9 mouse cellular contexts compared by ENCODE assay signal in the genomic region with DNA sequence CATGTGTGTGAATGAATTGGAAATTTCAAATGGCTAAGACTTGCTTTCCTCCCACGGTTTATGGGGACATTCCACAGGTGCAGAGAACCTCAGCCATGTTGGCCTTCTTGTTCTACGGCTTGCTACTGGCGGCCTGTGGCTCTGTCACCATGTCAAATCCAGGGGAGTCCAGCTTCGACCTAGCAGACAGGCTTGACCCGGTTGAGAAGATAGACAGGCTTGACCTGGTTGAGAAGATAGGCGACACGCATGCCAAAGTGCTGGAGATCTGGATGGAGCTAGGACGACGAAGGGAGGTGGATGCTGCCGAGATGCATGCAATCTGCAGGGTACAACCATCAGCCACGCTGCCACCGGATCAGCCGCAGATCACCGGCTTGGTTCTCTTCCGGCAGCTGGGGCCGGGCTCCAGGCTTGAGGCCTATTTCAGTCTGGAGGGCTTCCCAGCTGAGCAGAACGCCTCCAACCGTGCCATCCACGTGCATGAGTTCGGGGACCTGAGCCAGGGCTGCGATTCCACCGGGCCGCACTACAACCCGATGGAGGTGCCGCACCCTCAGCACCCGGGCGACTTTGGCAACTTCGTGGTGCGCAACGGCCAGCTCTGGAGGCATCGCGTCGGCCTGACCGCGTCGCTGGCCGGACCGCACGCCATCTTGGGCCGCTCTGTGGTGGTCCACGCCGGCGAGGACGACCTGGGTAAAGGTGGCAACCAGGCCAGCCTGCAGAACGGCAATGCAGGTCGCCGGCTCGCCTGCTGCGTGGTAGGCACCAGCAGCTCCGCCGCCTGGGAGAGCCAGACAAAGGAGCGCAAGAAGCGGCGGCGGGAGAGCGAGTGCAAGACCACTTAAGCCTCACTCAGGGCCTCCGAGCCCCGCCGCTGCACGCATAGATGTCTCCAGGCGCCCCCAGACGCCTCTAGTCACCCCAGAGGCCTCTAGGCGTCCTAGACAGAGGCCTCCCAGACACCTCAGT. TPM values are rescaled to one million over a fixed set of nuclear protein-coding genes. Genes with fewer than 3 reads are reported as not detected.
DNase-seq lines count a peak whose midpoint lies in the region; ATAC-seq and TF ChIP-seq lines count a peak whose summit lies in the region.
"Had no signal": no experiment of that assay in that cellular context is flagged by ENCODE, and none has a peak within 500 bp of the region (broad histone marks: within the 10 kb centered on the region; RNA-seq: fewer than 3 reads in every experiment).

No protein-coding gene starts in this region.

- no peak for TF ChIP-seq POLR2A in limb, embryonic 14.5 days (IDR thresholded peaks at IDR 0.05; ENCODE audit: borderline replicate concordance, extremely low read depth, insufficient read depth, insufficient read length)

- peaks cover 8% of the 10 kb centered on the region for H3K4me1 ChIP-seq in heart, embryonic 11.5 days (ENCODE audit: control insufficient read depth, insufficient read depth, low read length)
- no peaks in the 10 kb centered on the region for H3K4me1 ChIP-seq in limb, embryonic 14.5 days (ENCODE audit: control insufficient read depth, insufficient read depth, low read length)

- peak overlapping the region; percentile 72 for H3K4me2 ChIP-seq in heart, embryonic 11.5 days
- H3K4me2 ChIP-seq in limb, embryonic 14.5 days (replicated peaks; ENCODE audit: low read depth, low read length, severe bottlenecking) = peak overlapping the region; percentile 31; the same call in 1 of the 2 replicates

- DNase-seq in gastrocnemius, postnatal 14 days = peak; percentile 17
- DNase-seq in gastrocnemius, postnatal 4 days (ENCODE audit: low spot score in 2 of 2) = no peak
- DNase-seq in WW6 (ENCODE audit: low read depth, low spot score) = peak; percentile 34
- DNase-seq in limb, embryonic 14.5 days (ENCODE audit: low spot score) = no peak
- DNase-seq in left cerebral cortex, postnatal 25 days (ENCODE audit: low spot score in 2 of 2) = no peak
- no peak for DNase-seq in kidney, postnatal 10 days

- H3K36me3 ChIP-seq in heart, embryonic 11.5 days (ENCODE audit: control insufficient read depth, insufficient read depth, low read length) = no peaks in the 10 kb centered on the region
- no peaks in the 10 kb centered on the region for H3K36me3 ChIP-seq in limb, embryonic 14.5 days (ENCODE audit: control insufficient read depth, insufficient read depth, low read length)

- ATAC-seq in heart, embryonic 11.5 days (replicated peaks; ENCODE audit: insufficient number of reproducible peaks, low FRiP score, low TSS enrichment) = no peak
- ATAC-seq in limb, embryonic 14.5 days (ENCODE audit: low FRiP score, low read depth) = no peak
- ATAC-seq in megakaryocyte, adult 5-6 weeks (ENCODE audit: poor library complexity, severe bottlenecking) = no peak

- peak overlapping the region; percentile 60 for H3K9ac ChIP-seq in heart, embryonic 11.5 days (ENCODE audit: low read depth, low read length)
- H3K9ac ChIP-seq in limb, embryonic 14.5 days (ENCODE audit: low read depth, low read length, severe bottlenecking) = no peak overlapping the region

- H3K27me3 ChIP-seq in heart, embryonic 11.5 days (ENCODE audit: control insufficient read depth, insufficient read depth, low read length) = peaks cover 15% of the 10 kb centered on the region
- no peaks in the 10 kb centered on the region for H3K27me3 ChIP-seq in limb, embryonic 14.5 days (ENCODE audit: control insufficient read depth, insufficient read depth, low read length)

- intact Hi-C loops in gastrocnemius, postnatal 14 days (cut with DNase I; ENCODE audit: low total_unique reads) = no loop called here
- intact Hi-C loops in left cerebral cortex, postnatal 25 days (cut with DNase I) = no loop called here

- no peaks in the 10 kb centered on the region for H3K9me3 ChIP-seq in heart, embryonic 11.5 days (replicated peaks; ENCODE audit: control insufficient read depth, low read length)
- no peaks in the 10 kb centered on the region for H3K9me3 ChIP-seq in limb, embryonic 14.5 days (ENCODE audit: control insufficient read depth, low read length)

- H3K4me3 ChIP-seq in heart, embryonic 11.5 days (ENCODE audit: low read depth, low read length) = peak overlapping the region; percentile 38
- H3K4me3 ChIP-seq in limb, embryonic 14.5 days (replicated peaks; ENCODE audit: low read length) = peak overlapping the region; percentile 14; the same call in 1 of the 2 replicates
- H3K4me3 ChIP-seq: erythroblast, embryonic 14.5 days had no signal

- no peak overlapping the region for H3K27ac ChIP-seq in heart, embryonic 11.5 days (ENCODE audit: low read depth, low read length)
- H3K27ac ChIP-seq in limb, embryonic 14.5 days (replicated peaks; ENCODE audit: low read depth, low read length) = no peak overlapping the region

- WGBS in heart, embryonic 11.5 days (ENCODE audit: insufficient replicate concordance) = 39% methylated on average over 63 of the region's 63 CpGs
- 59% methylated on average over 47 of the region's 63 CpGs for WGBS in limb, embryonic 14.5 days

RNA-seq across cellular contexts. Expression of gene Sod3, which starts 4.6 kb away (rescaled TPM):
- total RNA-seq in gastrocnemius, postnatal 14 days (2021) = 1 to 10 TPM; 7.2 to 7.3 TPM
- total RNA-seq in gastrocnemius, postnatal 4 days (2021) = 10 to 100 TPM; 13.7 to 21.2 TPM
- polyA plus RNA-seq in heart, embryonic 11.5 days (2014; fragmentation: Nextera tagmentation; extraction: Ambion mirVana) = 0.06 and 0.26 TPM in 2 replicates
- 0.98 and 1.1 TPM in 2 replicates for polyA plus RNA-seq in limb, embryonic 14.5 days (2012; rRNA removed)
- 0.75 and 1.1 TPM in 2 replicates for polyA plus RNA-seq in limb, embryonic 14.5 days (2014; fragmentation: Nextera tagmentation; extraction: Ambion mirVana)
- total RNA-seq in megakaryocyte, adult 5-6 weeks (2015) = 0.07 and 0.11 TPM in 2 replicates
- total RNA-seq in megakaryocyte, adult 5-6 weeks (2017) = not detected in 2 replicates
- 1 to 10 TPM; 6.9 to 8.6 TPM for total RNA-seq in left cerebral cortex, postnatal 25 days (2021)

Comparison
In these comparisons a context has a peak if more than half of its experiments do, and no peak if none do; other contexts are left out.
1. DNase-seq: peak in gastrocnemius, postnatal 14 days (single experiment) and WW6 (single experiment); none in gastrocnemius, postnatal 4 days (0 of 2), limb, embryonic 14.5 days (single experiment), left cerebral cortex, postnatal 25 days (0 of 2) and kidney, postnatal 10 days (single experiment).
2. RNA of gene Sod3, which starts 4.6 kb away (total RNA-seq): 13.7 to 21.2 TPM in gastrocnemius, postnatal 4 days, 6.9 to 8.6 TPM in left cerebral cortex, postnatal 25 days and 7.2 to 7.3 TPM in gastrocnemius, postnatal 14 days; 0.07 to 0.11 TPM in megakaryocyte, adult 5-6 weeks; every median in the first group is over 4 times any median in the second.